Mouse (Mus musculus) thymus, adult 2 months (tissue): ENCODE results near the gene Sgcg. TPM values are rescaled to one million over a fixed set of nuclear protein-coding genes. Genes with fewer than 3 reads are reported as not detected.

ENCODE experiments used
- DNase-seq: peaks from one replicate; pipeline ENCODE4 v3.0.0; 2021
- H3K27ac ChIP-seq: fragments of 200-500 bp; 2 replicates; pipeline ENCODE4 v1.5.1; 2012; ENCODE audit warnings: low read length, control low read depth; ENCODE audit not compliant: control insufficient read depth, insufficient read depth
- H3K27me3 ChIP-seq: fragments of 200-500 bp; 2 replicates; pipeline ENCODE4 v1.6.1; 2012; ENCODE audit warnings: mild to moderate bottlenecking, low read length, moderate library complexity, mixed read lengths; ENCODE audit not compliant: control insufficient read depth, insufficient read depth
- H3K36me3 ChIP-seq: fragments of 200-500 bp; 2 replicates; pipeline ENCODE4 v1.6.1; 2012; ENCODE audit warnings: mild to moderate bottlenecking, low read length, moderate library complexity; ENCODE audit not compliant: control insufficient read depth, insufficient read depth
- H3K4me1 ChIP-seq: fragments of 200-500 bp; replicated peaks from 2 replicates; pipeline ENCODE4 v1.6.1; 2012; ENCODE audit warnings: low read length; ENCODE audit not compliant: control insufficient read depth, insufficient read depth
- H3K4me3 ChIP-seq: fragments of 200-500 bp; 2 replicates; pipeline ENCODE4 v1.5.1; 2012; ENCODE audit warnings: mild to moderate bottlenecking, low read length, control low read depth, moderate library complexity; ENCODE audit not compliant: control insufficient read depth, insufficient read depth
- CTCF ChIP-seq: fragments of 200-500 bp; IDR thresholded peaks from 2 replicates; pipeline ENCODE4 v1.5.1; 2012; ENCODE audit warnings: mild to moderate bottlenecking, control low read depth, low read length, moderate library complexity, borderline replicate concordance; ENCODE audit not compliant: control insufficient read depth, poor library complexity, insufficient read depth; ENCODE audit errors: extremely low read depth
- POLR2A ChIP-seq: fragments of 200-500 bp; IDR thresholded peaks from 2 replicates; pipeline ENCODE4 v1.6.1; 2012; ENCODE audit warnings: mild to moderate bottlenecking, low read length, control low read depth, moderate library complexity; ENCODE audit not compliant: control insufficient read depth, poor library complexity, insufficient read depth; ENCODE audit errors: extremely low read depth
- WGBS: fragments of 180-500 bp; shearing (Covaris S2); methylation state at CpG from one replicate; pipeline ENCODE4 v1.1.7; 2018; 5-methylcytosine and 5-hydroxymethylcytosine counted together
- polyA plus RNA-seq: library from polyadenylated mRNA; depleted of rRNA; stranded (reverse); fragments of >200 nt; gene quantifications from 2 replicates; pipeline ENCODE4 v1.2.3, GENCODE M21; 2012; rRNA removed

Gene Sgcg
- polyA plus RNA-seq, 1 experiment = 3.3 TPM

DNA sequence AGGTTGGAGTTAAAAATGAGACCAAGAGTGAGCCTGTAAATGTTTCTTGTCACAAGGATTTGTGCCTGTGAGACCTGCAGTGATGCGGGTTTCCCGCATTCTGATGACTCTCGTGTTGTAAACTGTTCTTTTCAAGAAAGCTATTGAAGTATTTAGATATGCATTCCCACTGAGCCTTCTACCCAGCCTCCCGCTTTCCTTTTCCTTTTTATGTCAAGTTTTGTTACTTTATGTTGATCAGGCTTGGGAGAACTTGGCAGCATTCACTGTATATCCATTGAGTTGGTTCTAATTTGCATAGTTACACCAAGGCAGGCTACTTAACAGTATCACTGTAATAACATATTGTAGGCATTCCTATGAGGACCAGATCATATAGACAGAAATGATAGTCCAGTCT lies 63.9 kb downstream of the Sgcg start:
- Histone ChIP-seq H3K27me3 (no peaks in the 10 kb centered on the region), H3K4me1 (no peaks in the 10 kb centered on the region), H3K4me3 (no peak overlapping the region), H3K36me3 (peaks cover 26% of the 10 kb centered on the region), H3K27ac (no peak overlapping the region)
- WGBS = 97% methylated on average over 4 of the region's 4 CpGs
- no peak for DNase-seq
- TF ChIP-seq CTCF = no peak
- no peak for TF ChIP-seq POLR2A

DNA sequence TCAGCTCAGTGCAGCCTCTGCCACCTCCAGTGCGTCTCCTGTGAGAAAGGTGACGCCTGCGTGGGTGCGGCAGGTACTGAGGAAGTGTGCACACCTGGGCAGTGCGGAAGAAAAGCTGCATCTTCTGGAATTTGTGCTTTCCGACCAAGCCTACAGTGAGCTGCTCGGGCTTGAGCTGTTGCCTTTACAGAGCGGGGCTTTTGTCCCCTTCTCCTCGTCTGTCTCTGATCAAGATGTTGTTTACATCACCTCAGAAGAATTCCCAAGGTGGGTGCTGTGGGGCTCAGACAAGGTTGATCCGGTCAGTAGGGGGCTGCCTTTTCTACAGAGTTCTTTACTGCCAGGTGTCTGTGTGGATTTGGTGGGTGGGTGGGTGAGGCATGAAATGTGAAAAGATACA lies 66.0 kb downstream of the Sgcg start:
- DNase-seq = no peak
- peaks cover 21% of the 10 kb centered on the region for H3K36me3 ChIP-seq
- WGBS = 97% methylated on average over 10 of the region's 10 CpGs

DNA sequence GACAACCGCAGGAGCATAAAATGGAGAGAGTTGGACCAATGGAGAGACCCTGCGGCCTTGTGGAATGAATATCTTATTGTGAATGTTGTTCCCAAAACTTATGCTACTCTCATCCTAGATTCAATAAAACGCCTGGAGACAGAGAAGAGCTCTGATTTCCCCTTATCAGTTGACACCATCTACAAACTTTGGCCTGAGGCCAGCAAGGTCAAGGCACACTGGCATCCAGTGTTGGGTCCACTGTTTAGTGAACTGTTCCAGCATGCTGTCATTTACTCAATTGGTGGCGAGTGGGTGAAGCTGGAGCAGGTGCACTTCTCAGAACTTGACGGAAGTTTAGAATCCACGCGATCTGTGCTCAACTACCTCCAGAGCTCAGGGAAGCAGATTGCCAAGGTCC lies 66.4 kb downstream of the Sgcg start:
- no peak overlapping the region for H3K4me3 ChIP-seq
- no peaks in the 10 kb centered on the region for H3K27me3 ChIP-seq
- H3K4me1 ChIP-seq = no peaks in the 10 kb centered on the region
- no peak for DNase-seq
- H3K36me3 ChIP-seq = peaks cover 21% of the 10 kb centered on the region
- no peak overlapping the region for H3K27ac ChIP-seq
- 92% methylated on average over 7 of the region's 7 CpGs for WGBS
- TF ChIP-seq CTCF (no peak), POLR2A (no peak)

More for the DNA sequence above, 66.0 kb downstream of the Sgcg start:
- H3K4me1 ChIP-seq = no peaks in the 10 kb centered on the region
- no peak overlapping the region for H3K27ac ChIP-seq
- TF ChIP-seq CTCF = no peak
- no peak for TF ChIP-seq POLR2A
- H3K4me3 ChIP-seq = no peak overlapping the region
- H3K27me3 ChIP-seq = no peaks in the 10 kb centered on the region

DNA sequence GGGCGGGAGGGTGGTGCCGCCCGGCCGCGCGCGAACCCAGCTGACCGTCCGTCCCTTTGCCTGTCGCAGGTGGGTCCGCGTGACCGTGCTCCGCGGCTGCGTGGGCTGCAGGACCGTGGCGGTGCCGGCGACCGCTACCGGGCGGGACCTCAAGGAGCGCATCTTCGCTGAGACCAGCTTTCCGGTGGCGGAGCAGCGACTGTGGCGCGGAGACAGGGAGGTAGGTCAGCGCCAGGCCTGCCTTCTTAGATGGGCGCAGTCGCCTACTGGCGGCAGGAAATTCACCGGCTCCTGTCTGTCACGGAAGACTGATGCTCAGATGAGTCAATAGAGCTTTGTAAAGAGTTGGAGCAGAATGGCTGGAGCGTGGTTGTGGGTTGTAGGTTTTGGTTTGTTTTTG lies 85.1 kb downstream of the Sgcg start:
- H3K36me3 ChIP-seq = no peaks in the 10 kb centered on the region
- DNase-seq = peak; percentile 73
- H3K27me3 ChIP-seq = no peaks in the 10 kb centered on the region
- H3K27ac ChIP-seq = no peak overlapping the region
- WGBS = under 1% methylated on average over 37 of the region's 37 CpGs
- TF ChIP-seq POLR2A = no peak
- TF ChIP-seq CTCF = peak; percentile 39; the same call in 1 of the 2 replicates
- peaks cover 7% of the 10 kb centered on the region for H3K4me1 ChIP-seq
- H3K4me3 ChIP-seq = peak overlapping the region; percentile 86

DNA sequence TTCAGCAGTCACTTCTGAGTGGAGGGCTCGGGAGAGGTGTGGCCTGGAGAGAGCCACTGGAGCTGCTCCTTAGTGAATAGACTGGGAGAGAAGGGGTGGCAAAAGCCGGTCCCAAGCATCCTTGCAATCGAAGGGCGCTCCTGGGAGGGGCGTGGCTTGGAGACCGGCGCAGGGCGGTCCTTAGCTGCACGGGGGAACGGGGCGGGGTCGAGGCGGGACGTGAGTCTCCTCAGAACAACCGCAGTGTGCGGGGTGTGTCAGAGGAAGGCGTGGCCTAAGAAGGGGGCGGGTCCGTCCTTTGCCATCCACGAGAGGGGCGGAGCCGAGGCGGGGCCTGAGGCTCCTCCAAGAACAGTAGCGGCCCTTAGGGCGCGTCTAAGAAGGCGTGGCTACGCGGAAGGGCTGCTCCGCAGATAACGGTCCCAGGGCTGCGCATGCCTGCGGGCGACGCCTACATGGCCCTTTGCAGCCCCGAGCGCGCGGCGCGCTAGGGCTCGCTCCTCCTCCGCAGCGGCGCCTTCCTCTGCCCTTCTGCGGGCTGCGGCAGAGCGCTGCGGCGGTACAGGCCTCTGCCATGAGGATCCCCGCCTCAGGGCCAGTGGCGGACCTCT lies 85.6 kb downstream of the Sgcg start:
- WGBS = under 1% methylated on average over 52 of the region's 52 CpGs
- Histone ChIP-seq H3K27me3 (no peaks in the 10 kb centered on the region), H3K27ac (no peak overlapping the region), H3K4me3 (peak overlapping the region; percentile 86), H3K36me3 (no peaks in the 10 kb centered on the region), H3K4me1 (peaks cover 7% of the 10 kb centered on the region)
- peak; percentile 100 for DNase-seq
- TF ChIP-seq POLR2A = peak; percentile 87
- TF ChIP-seq CTCF = peak; percentile 13; the same call in 1 of the 2 replicates

DNA sequence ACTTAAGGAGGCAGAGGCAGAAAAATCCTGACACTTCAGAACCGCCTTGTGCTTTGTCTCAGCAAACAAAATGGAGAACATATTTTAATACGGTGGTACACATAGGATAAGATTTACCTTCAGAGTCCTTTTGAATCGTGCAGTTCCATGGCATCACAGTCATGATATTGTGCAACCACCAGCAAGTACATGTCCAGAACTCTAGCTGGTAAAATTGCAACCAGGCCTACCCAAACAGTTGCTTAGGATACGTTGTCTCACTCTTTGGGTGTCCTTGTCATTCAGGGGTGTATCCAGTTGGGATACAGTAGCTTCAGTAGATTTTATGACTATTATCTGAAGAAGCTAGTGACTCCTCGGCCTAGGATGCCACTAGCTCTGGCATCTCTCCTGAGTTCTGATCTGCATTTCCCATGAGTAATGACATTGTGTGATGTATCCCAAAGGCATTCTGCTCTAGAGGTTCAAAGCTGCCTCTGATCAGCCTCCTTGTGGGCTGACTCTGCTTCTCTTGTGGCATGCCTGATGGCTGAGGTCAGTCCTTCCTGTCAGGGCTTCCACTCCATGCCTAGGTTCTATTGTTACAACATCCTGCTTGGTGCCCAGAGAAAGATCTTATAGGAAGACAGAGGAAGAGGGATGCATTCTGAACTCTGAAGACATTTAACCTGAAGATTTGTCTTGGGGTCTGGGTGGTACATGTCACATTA lies 86.9 kb downstream of the Sgcg start:
- DNase-seq = no peak
- no peaks in the 10 kb centered on the region for H3K27me3 ChIP-seq
- H3K36me3 ChIP-seq = no peaks in the 10 kb centered on the region
- no peak overlapping the region for H3K27ac ChIP-seq
- 89% methylated on average over 5 of the region's 5 CpGs for WGBS
- no peak overlapping the region for H3K4me3 ChIP-seq
- peaks cover 7% of the 10 kb centered on the region for H3K4me1 ChIP-seq
- TF ChIP-seq CTCF (no peak), POLR2A (no peak)

Other genes with a start within 250 kb of the Sgcg start
- 2.2 and 4.6 TPM in 2 replicates for gene Tnfrsf19, start 212.0 kb downstream of the Sgcg start, polyA plus RNA-seq
- 2.9 and 3.4 TPM in 2 replicates for gene Sacs, start 120.0 kb downstream of the Sgcg start, polyA plus RNA-seq
- 2.5 and 3.4 TPM in 2 replicates for gene Arl11, start 51.3 kb upstream of the Sgcg start, polyA plus RNA-seq
- 1.6 and 2.0 TPM in 2 replicates for gene Ebpl, start 101.9 kb upstream of the Sgcg start, polyA plus RNA-seq
- 14.4 TPM in 2 replicates for gene Kpna3, start 181.4 kb upstream of the Sgcg start, polyA plus RNA-seq